In genomic region chr2:115529878-115530277, GRCm38 (mm10) we compare ENCODE assay signal across 18 mouse cellular contexts.
"Had no signal": no experiment of that assay in that cellular context is flagged by ENCODE, and none has a peak within 500 bp of the region (broad histone marks: within the 10 kb centered on the region; RNA-seq: fewer than 3 reads in every experiment).

No protein-coding gene starts in this region.

- H3K27me3 ChIP-seq: liver, embryonic 13.5 days; midbrain, embryonic 15.5 days; neural tube, embryonic 13.5 days; stomach, embryonic 15.5 days had no signal

- H3K4me3 ChIP-seq: layer of hippocampus, adult 2 months; left cerebral cortex, adult 2 months; liver, embryonic 13.5 days; midbrain, embryonic 15.5 days; myocyte; neural tube, embryonic 13.5 days; stomach, embryonic 15.5 days had no signal

- H3K4me1 ChIP-seq: liver, embryonic 13.5 days; midbrain, embryonic 15.5 days; neural tube, embryonic 13.5 days; stomach, embryonic 15.5 days had no signal

- H3K9me3 ChIP-seq: liver, embryonic 13.5 days; midbrain, embryonic 15.5 days; neural tube, embryonic 13.5 days; stomach, embryonic 15.5 days had no signal

- H3K27ac ChIP-seq: kidney, postnatal 0 days; layer of hippocampus, adult 2 months; left cerebral cortex, adult 2 months; liver, embryonic 13.5 days; midbrain, embryonic 15.5 days; neural tube, embryonic 13.5 days; stomach, embryonic 15.5 days had no signal

- H3K9ac ChIP-seq: liver, embryonic 13.5 days; midbrain, embryonic 15.5 days; neural tube, embryonic 13.5 days; stomach, embryonic 15.5 days had no signal

- ATAC-seq: midbrain, embryonic 15.5 days had no signal

- H3K36me3 ChIP-seq: liver, embryonic 13.5 days; midbrain, embryonic 15.5 days; neural tube, embryonic 13.5 days; stomach, embryonic 15.5 days had no signal

- DNase-seq: kidney, postnatal 25 days; layer of hippocampus, postnatal 36 days; liver, embryonic 13.5 days; lung, adult 2 months; lung, postnatal 14 days; lung, postnatal 4 days; retina, postnatal 1 day; right cerebral cortex, postnatal 25 days; spleen, adult 18-20 months; thymus, postnatal 4 days had no signal

- H3K4me2 ChIP-seq: liver, embryonic 13.5 days; midbrain, embryonic 11.5 days; midbrain, embryonic 15.5 days; neural tube, embryonic 13.5 days; stomach, embryonic 15.5 days had no signal
